Mouse (Mus musculus): ENCODE results near the gene Glis3. TPM values are rescaled to one million over a fixed set of nuclear protein-coding genes. Genes with fewer than 3 reads are reported as not detected.

The Glis3 gene
- polyA plus RNA-seq, 1 experiment = 6.5 TPM

GRCm38 (mm10) chr19:28557559-28558328 is 122.1 kb downstream of the Glis3 start:
- Histone ChIP-seq H3K4me3 (replicated peaks; ENCODE audit: extremely low read depth, low read depth, low read length) (no peak overlapping the region), H3K4me1 (ENCODE audit: control insufficient read depth, insufficient read depth, low read length) (peaks cover 2% of the 10 kb centered on the region; the same call in 1 of the 2 replicates)
- TF ChIP-seq POLR2A (IDR thresholded peaks at IDR 0.05; ENCODE audit: borderline replicate concordance, extremely low read depth, low read depth, low read length) (no peak), CTCF (IDR thresholded peaks at IDR 0.05; ENCODE audit: insufficient read depth, low read length) (no peak)
- 39% methylated on average over 5 of the region's 5 CpGs for WGBS
- no peak for DNase-seq

GRCm38 (mm10) chr19:28555181-28555929 is 124.5 kb downstream of the Glis3 start:
- H3K4me1 ChIP-seq (ENCODE audit: control insufficient read depth, insufficient read depth, low read length) = no peaks in the 10 kb centered on the region; the same call in 1 of the 2 replicates
- TF ChIP-seq POLR2A (IDR thresholded peaks at IDR 0.05; ENCODE audit: borderline replicate concordance, extremely low read depth, low read depth, low read length) (no peak), CTCF (IDR thresholded peaks at IDR 0.05; ENCODE audit: insufficient read depth, low read length) (no peak)
- DNase-seq = no peak
- H3K4me3 ChIP-seq (replicated peaks; ENCODE audit: extremely low read depth, low read depth, low read length) = no peak overlapping the region
- WGBS = 88% methylated on average over 6 of the region's 6 CpGs

DNA sequence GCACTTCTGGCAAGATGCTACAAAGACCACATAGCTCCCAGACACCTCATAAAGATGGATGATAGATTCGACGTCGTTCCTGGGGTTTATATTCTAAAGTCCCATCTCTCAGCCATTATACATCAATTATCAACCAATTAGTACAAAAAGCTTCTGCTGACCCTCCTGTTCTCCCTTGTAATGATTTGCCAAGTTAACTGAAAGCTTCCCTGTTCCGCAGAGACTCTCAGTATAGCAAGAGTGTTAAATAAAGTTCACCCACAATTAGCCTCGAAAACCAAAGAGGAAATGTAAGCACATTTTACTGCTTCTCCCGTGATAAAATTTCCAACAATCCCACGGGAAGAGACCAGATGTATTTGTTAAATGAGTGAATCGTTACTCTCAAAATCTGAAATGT is 129.3 kb downstream of the Glis3 start:
- TF ChIP-seq POLR2A (IDR thresholded peaks at IDR 0.05; ENCODE audit: borderline replicate concordance, extremely low read depth, low read depth, low read length) (no peak), CTCF (IDR thresholded peaks at IDR 0.05; ENCODE audit: insufficient read depth, low read length) (no peak)
- H3K4me3 ChIP-seq (replicated peaks; ENCODE audit: extremely low read depth, low read depth, low read length) = no peak overlapping the region
- H3K4me1 ChIP-seq (ENCODE audit: control insufficient read depth, insufficient read depth, low read length) = no peaks in the 10 kb centered on the region
- 54% methylated on average over 8 of the region's 8 CpGs for WGBS
- no peak for DNase-seq

GRCm38 (mm10) chr19:28546933-28547332 is 132.9 kb downstream of the Glis3 start:
- TF ChIP-seq POLR2A (IDR thresholded peaks at IDR 0.05; ENCODE audit: borderline replicate concordance, extremely low read depth, low read depth, low read length) (no peak), CTCF (IDR thresholded peaks at IDR 0.05; ENCODE audit: insufficient read depth, low read length) (peak; percentile 52)
- WGBS = 96% methylated on average over 3 of the region's 3 CpGs

DNA sequence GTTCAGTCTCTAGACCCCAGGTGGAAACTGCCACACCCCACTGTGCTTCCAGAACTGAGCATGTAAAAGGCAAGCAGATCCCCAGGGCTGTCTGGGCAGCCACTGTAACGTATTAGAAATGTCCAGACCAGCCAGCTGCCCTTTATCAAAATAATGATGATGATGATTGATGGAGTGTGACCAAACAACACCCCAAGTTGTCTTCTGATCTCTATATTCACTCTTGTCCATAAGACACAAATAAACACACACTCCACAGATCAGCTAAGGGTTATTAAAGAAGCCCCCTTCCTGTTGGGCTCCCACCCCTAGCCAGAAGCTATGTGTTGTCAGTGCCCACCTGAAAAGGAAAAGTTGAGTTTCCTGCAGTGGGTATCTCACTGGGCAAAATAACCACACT is 134.4 kb downstream of the Glis3 start:
- no peaks in the 10 kb centered on the region; the same call in 1 of the 2 replicates for H3K4me1 ChIP-seq (ENCODE audit: control insufficient read depth, insufficient read depth, low read length)
- TF ChIP-seq POLR2A (IDR thresholded peaks at IDR 0.05; ENCODE audit: borderline replicate concordance, extremely low read depth, low read depth, low read length) (no peak), CTCF (IDR thresholded peaks at IDR 0.05; ENCODE audit: insufficient read depth, low read length) (no peak)

More at GRCm38 (mm10) chr19:28546933-28547332, 132.9 kb downstream of the Glis3 start:
- no peak for DNase-seq
- Histone ChIP-seq H3K4me3 (replicated peaks; ENCODE audit: extremely low read depth, low read depth, low read length) (no peak overlapping the region), H3K4me1 (ENCODE audit: control insufficient read depth, insufficient read depth, low read length) (no peaks in the 10 kb centered on the region; the same call in 1 of the 2 replicates)

DNA sequence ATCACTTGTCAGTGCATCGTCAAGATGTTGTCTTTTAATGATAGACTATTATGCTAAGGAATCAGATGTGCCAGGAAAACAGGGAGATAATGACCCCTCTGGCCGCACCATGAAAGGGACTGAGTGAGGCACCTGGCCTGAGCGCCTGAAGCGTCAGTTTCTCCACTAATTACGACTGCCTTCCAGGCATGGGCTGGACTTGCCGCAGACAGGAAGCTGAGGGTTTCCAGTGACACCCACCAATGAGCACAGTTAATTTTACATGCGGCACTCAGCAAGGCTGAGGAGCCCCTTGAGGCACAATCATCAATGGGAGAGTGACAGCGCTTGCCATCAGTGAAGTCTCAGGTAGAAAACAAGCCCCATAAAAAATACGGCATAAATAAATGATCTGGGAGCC is 141.1 kb downstream of the Glis3 start:
- WGBS = 79% methylated on average over 9 of the region's 9 CpGs
- no peak overlapping the region for H3K4me3 ChIP-seq (replicated peaks; ENCODE audit: extremely low read depth, low read depth, low read length)
- DNase-seq = no peak
- no peaks in the 10 kb centered on the region for H3K4me1 ChIP-seq (ENCODE audit: control insufficient read depth, insufficient read depth, low read length)
- no peak for TF ChIP-seq POLR2A (IDR thresholded peaks at IDR 0.05; ENCODE audit: borderline replicate concordance, extremely low read depth, low read depth, low read length)
- no peak for TF ChIP-seq CTCF (IDR thresholded peaks at IDR 0.05; ENCODE audit: insufficient read depth, low read length)

More for the DNA sequence above, 134.4 kb downstream of the Glis3 start:
- 52% methylated on average over 1 of the region's 1 CpGs for WGBS
- H3K4me3 ChIP-seq (replicated peaks; ENCODE audit: extremely low read depth, low read depth, low read length) = no peak overlapping the region
- DNase-seq = no peak

- no peak for DNase-seq
- WGBS = 94% methylated on average over 12 of the region's 12 CpGs
- H3K4me3 ChIP-seq (replicated peaks; ENCODE audit: extremely low read depth, low read depth, low read length) = no peak overlapping the region
- no peaks in the 10 kb centered on the region for H3K4me1 ChIP-seq (ENCODE audit: control insufficient read depth, insufficient read depth, low read length)
- no peak for TF ChIP-seq POLR2A (IDR thresholded peaks at IDR 0.05; ENCODE audit: borderline replicate concordance, extremely low read depth, low read depth, low read length)
- TF ChIP-seq CTCF (IDR thresholded peaks at IDR 0.05; ENCODE audit: insufficient read depth, low read length) = no peak
These were observed 144.9 kb downstream of the Glis3 start for GRCm38 (mm10) chr19:28534964-28535363.

DNA sequence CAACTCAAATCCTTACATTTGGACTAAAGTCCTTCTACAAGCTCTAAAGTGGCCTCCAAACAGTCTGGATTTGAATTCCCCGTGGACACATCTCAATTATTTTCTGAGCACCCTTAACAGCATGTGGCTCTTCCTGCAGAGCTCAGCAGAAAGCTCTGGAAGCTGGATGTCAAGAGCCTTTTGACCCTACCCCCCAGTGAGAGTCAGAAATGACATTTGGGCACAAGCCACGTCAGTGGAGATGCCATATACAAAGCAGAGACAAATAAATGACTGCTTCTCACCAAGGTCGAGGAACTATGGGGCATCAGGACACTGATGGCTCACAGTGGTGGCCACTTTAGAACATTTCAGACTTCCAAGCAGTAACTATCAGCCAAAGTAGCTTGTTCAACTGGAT is 146.3 kb downstream of the Glis3 start:
- TF ChIP-seq POLR2A (IDR thresholded peaks at IDR 0.05; ENCODE audit: borderline replicate concordance, extremely low read depth, low read depth, low read length) (no peak), CTCF (IDR thresholded peaks at IDR 0.05; ENCODE audit: insufficient read depth, low read length) (no peak)
- H3K4me3 ChIP-seq (replicated peaks; ENCODE audit: extremely low read depth, low read depth, low read length) = no peak overlapping the region
- H3K4me1 ChIP-seq (ENCODE audit: control insufficient read depth, insufficient read depth, low read length) = no peaks in the 10 kb centered on the region
- DNase-seq = no peak
- 53% methylated on average over 3 of the region's 3 CpGs for WGBS

GRCm38 (mm10) chr19:28531750-28532149 is 148.1 kb downstream of the Glis3 start:
- 73% methylated on average over 9 of the region's 9 CpGs for WGBS
- Histone ChIP-seq H3K4me3 (replicated peaks; ENCODE audit: extremely low read depth, low read depth, low read length) (no peak overlapping the region), H3K4me1 (ENCODE audit: control insufficient read depth, insufficient read depth, low read length) (no peaks in the 10 kb centered on the region)
- DNase-seq = no peak
- TF ChIP-seq POLR2A (IDR thresholded peaks at IDR 0.05; ENCODE audit: borderline replicate concordance, extremely low read depth, low read depth, low read length) (no peak), CTCF (IDR thresholded peaks at IDR 0.05; ENCODE audit: insufficient read depth, low read length) (no peak)

Measured in lung, adult 2 months (tissue).